Mouse (Mus musculus) E14TG2a.4 (cell line): ENCODE data around the gene Rbfox1.

Experiments used
- CTCF ChIP-seq: conservative IDR thresholded peaks from 2 replicates; pipeline ENCODE4 v1.5.1; 2014; ENCODE audit warnings: low read length
- POU5F1 ChIP-seq: IDR thresholded peaks from 2 replicates; pipeline ENCODE4 v1.6.1; 2014; ENCODE audit warnings: low read length, borderline replicate concordance

GRCm38 (mm10) chr16:6206431-6206830, 321.3 kb downstream of the Rbfox1 start:
- TF ChIP-seq CTCF, result no peak
- no peak for TF ChIP-seq POU5F1
